Mouse (Mus musculus): ENCODE measurements around the gene Notch1. TPM values are rescaled to one million over a fixed set of nuclear protein-coding genes. Genes with fewer than 3 reads are reported as not detected.

The Notch1 gene
- polyA plus RNA-seq, 1 experiment from 2014 or later: 15.5 TPM

DNA sequence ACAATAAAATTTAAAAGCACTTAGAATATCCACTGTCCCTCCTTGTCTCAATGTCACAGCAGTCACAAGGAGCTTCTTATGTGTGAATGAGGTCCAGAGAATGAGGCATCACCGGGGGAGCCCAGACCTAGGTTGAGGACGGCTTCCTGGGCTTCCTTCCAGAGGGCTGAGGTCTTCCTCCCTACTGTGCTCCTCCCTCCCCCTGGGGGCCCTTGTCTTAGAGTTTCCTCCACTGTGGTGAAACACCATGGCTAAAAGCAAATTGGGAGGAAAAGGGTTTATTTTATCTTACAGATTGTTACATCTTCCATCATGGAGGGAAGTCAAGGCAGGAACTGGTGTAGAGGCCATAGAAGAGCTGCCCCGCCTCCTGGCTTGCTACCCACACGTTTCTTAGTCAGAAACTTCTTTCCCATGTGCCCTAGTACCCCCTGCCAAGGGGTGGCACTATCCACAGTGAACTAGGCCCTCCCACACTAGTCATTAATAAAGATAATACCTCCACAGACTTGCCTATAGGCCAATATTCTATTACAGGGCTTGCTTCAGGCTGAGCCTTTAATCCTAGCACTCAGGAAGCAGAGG lies 12.8 kb upstream of the Notch1 start:
- Histone ChIP-seq H3K36me3 (no peaks in the 10 kb centered on the region), H3K27me3 (no peaks in the 10 kb centered on the region), H3K4me1 (peaks cover 41% of the 10 kb centered on the region), H3K27ac (no peak overlapping the region), H3K9me3 (no peaks in the 10 kb centered on the region), H3K9ac (no peak overlapping the region), H3K4me3 (no peak overlapping the region), H3K4me2 (replicated peaks) (no peak overlapping the region)
- ATAC-seq (ENCODE audit: low FRiP score, low read depth): no peak
- 61% methylated on average over 4 of the region's 4 CpGs for WGBS

DNA sequence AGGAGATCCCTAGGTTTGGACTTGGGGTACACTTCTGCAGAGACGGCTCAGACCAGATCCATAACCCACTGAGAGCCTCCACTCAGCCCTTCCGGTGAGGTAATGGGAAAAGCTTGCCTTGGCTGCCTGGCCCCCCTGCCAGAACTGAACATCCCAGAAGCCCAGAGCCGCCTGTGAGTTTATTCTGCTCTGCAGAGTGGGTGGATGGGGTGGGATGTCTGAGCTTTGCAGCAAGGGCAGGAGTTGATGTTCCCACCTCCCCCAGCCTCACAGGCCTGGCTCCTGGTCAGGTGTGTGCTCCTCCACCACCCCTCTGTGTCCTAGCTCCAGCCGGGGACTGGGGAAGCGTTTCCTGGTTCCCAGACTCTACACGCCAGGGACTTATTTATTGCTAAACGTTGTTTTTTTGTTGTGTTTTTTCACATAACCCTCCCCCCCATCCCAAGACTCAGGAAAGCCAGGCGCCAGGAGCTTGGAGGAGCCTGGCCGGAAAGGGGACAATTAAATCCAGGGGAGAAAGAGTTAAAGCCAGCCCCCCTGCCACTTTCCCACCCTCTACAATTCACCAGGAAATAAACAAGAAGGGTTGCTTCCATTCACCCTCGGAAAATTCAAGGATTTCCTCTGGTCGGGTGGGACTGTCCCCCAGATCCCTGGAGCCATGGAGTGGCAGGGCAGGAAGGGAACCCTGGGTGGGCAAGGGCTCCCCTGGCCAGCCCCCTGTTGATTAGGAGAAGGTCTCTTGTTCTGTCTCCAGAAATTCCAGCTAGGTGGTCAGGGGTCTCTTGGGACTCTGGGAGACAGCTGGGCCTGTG lies 10.2 kb upstream of the Notch1 start:
- 15% methylated on average over 11 of the region's 11 CpGs for WGBS
- Histone ChIP-seq H3K36me3 (no peaks in the 10 kb centered on the region), H3K9ac (peak overlapping the region; percentile 43; the same call in 1 of the 2 replicates), H3K27ac (peak overlapping the region; percentile 85), H3K9me3 (no peaks in the 10 kb centered on the region), H3K27me3 (no peaks in the 10 kb centered on the region), H3K4me1 (peaks cover 45% of the 10 kb centered on the region), H3K4me3 (no peak overlapping the region), H3K4me2 (replicated peaks) (peak overlapping the region; percentile 19; the same call in 1 of the 2 replicates)
- ATAC-seq (ENCODE audit: low FRiP score, low read depth): peak; percentile 69

DNA sequence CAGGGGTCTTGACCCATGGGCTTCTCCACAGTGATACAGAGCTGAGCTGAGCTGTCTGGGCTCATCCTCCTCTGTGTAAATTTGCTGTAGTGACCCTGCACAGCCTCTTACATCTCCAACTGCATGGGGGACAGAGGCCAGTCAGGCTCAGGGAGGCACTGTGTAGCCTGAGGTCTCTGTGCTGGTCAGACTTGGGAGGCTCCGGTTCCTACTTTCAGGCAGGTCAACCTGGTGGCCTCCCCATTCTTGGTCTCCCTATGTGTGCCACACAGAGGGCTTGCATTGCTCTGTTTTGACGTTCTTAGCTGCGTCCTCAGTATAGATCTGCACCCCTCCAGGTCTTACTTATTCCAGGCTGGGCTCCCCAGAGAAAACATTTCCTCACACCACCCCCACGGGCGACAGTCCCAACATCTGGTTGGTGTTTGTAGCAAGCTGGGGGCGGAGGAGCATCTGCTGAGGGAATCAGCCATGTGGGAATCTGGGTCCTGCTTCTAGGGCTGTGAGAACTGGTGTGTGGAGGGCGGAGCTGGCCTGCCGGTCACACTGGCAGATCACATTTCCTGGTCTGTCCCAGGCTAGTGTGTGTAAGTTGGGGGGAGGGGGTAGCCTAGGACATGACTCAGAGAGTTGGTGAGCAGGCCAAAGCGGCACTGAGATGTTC lies 9.0 kb upstream of the Notch1 start:
- Histone ChIP-seq H3K27ac (peak overlapping the region; percentile 85), H3K4me1 (peaks cover 45% of the 10 kb centered on the region), H3K4me2 (replicated peaks) (0 out of 2 replicates have a peak overlapping the region, but pooled peaks have one; percentile 19), H3K4me3 (no peak overlapping the region), H3K9ac (no peak overlapping the region), H3K9me3 (no peaks in the 10 kb centered on the region), H3K36me3 (no peaks in the 10 kb centered on the region), H3K27me3 (no peaks in the 10 kb centered on the region)
- WGBS: 5% methylated on average over 9 of the region's 9 CpGs
- peak; percentile 77 for ATAC-seq (ENCODE audit: low FRiP score, low read depth)

DNA sequence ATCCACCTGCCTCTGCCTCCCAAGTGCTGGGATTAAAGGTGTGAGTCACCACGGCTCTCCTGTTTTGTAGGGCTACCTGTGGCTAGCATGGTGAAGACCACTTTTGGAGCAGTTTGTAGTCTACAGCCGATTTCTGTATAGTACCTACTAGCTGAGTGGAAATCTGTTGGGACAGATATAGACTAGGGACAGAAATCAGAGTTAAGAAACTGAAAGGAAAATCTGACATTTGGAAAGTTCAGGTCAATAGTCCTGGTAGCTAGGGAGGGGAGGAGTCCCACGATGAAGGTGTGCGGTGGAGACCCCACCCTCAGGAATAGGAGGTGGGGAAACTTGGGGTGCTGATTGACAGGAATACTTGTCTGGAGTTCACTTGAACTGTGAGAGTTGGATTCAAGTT lies 5.9 kb upstream of the Notch1 start:
- Histone ChIP-seq H3K4me1 (peaks cover 42% of the 10 kb centered on the region), H3K4me3 (no peak overlapping the region), H3K36me3 (no peaks in the 10 kb centered on the region), H3K9me3 (no peaks in the 10 kb centered on the region), H3K4me2 (replicated peaks) (no peak overlapping the region), H3K27ac (no peak overlapping the region), H3K27me3 (no peaks in the 10 kb centered on the region), H3K9ac (no peak overlapping the region)
- 81% methylated on average over 4 of the region's 4 CpGs for WGBS
- no peak for ATAC-seq (ENCODE audit: low FRiP score, low read depth)

DNA sequence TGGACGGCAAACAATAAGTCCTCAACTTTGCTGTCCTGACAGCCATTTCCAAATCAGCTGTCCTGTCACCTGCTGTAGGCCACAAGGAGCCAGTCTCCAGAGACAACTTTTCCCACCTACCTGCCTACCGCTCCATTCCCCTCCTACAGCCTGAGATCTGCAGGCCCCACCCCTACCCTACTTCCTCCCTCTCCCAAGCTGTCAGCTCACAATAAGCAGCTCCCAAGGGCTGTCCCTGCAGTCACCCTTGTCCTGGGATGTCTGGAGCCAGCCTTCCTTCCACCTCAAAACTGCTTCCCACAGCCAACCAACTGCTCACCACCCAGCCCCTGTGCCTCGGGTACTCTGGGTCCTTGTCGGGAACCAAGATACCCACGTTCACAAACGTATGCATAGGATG lies 3.3 kb upstream of the Notch1 start:
- ATAC-seq (ENCODE audit: low FRiP score, low read depth): no peak
- Histone ChIP-seq H3K36me3 (no peaks in the 10 kb centered on the region), H3K4me1 (peaks cover 38% of the 10 kb centered on the region), H3K9me3 (no peaks in the 10 kb centered on the region), H3K9ac (no peak overlapping the region), H3K27ac (no peak overlapping the region), H3K27me3 (no peaks in the 10 kb centered on the region), H3K4me3 (no peak overlapping the region), H3K4me2 (replicated peaks) (no peak overlapping the region)
- whole genome bisulfite sequencing: 85% methylated on average over 6 of the region's 6 CpGs

DNA sequence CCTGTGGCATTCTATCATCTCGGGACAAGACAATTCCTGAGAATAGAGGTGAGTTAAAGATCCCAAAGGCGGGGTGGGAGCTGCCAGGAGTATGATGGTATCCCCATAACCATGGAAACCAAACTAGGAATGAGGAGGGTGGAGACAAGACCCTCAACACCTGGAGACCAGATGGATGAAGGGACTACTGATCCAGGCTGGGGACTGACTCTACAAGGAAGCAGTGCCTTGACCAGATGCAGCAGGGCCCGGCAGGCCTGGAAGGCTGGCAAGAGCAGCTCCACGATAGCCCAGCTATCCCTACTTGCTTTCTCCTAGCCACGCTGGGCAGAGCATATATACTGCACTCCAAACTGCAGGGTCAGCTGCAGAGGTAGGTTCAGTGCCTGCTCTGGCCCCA lies 524 bp upstream of the Notch1 start:
- Histone ChIP-seq H3K9ac (no peak overlapping the region), H3K9me3 (no peaks in the 10 kb centered on the region), H3K4me2 (replicated peaks) (peak overlapping the region; percentile 33; the same call in 1 of the 2 replicates), H3K27ac (no peak overlapping the region), H3K36me3 (no peaks in the 10 kb centered on the region), H3K4me3 (no peak overlapping the region), H3K4me1 (peaks cover 31% of the 10 kb centered on the region), H3K27me3 (no peaks in the 10 kb centered on the region)
- ATAC-seq (ENCODE audit: low FRiP score, low read depth): 0 out of 2 replicates have a peak, but pooled peaks have one; percentile 33
- 41% methylated on average over 5 of the region's 5 CpGs for WGBS

DNA sequence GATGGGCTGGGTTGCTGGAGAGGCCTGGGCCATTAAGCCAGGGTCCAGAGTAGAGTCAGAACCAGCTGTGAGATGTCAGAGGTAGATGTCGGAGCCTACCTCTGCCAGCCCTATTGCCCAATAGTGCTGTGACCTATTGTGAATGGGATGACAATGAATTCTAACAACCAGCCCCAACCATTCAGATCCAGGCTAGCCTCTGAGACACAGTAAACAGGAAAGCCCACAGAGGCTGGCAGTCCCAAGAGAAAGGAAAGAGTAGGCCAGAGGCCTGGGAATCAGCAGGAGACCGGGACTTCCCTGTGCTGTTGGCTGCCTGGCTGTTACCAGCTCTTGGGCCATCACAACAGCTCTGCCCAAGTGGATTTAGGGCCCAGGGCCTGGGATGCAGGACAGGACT lies 1.1 kb downstream of the Notch1 start:
- H3K27ac ChIP-seq: no peak overlapping the region
- 89% methylated on average over 2 of the region's 2 CpGs for WGBS
- peaks cover 31% of the 10 kb centered on the region for H3K4me1 ChIP-seq
- H3K27me3 ChIP-seq: no peaks in the 10 kb centered on the region
- no peaks in the 10 kb centered on the region for H3K36me3 ChIP-seq
- no peak overlapping the region for H3K9ac ChIP-seq
- H3K4me3 ChIP-seq: no peak overlapping the region
- ATAC-seq (ENCODE audit: low FRiP score, low read depth): no peak
- no peak overlapping the region for H3K4me2 ChIP-seq (replicated peaks)
- no peaks in the 10 kb centered on the region for H3K9me3 ChIP-seq

DNA sequence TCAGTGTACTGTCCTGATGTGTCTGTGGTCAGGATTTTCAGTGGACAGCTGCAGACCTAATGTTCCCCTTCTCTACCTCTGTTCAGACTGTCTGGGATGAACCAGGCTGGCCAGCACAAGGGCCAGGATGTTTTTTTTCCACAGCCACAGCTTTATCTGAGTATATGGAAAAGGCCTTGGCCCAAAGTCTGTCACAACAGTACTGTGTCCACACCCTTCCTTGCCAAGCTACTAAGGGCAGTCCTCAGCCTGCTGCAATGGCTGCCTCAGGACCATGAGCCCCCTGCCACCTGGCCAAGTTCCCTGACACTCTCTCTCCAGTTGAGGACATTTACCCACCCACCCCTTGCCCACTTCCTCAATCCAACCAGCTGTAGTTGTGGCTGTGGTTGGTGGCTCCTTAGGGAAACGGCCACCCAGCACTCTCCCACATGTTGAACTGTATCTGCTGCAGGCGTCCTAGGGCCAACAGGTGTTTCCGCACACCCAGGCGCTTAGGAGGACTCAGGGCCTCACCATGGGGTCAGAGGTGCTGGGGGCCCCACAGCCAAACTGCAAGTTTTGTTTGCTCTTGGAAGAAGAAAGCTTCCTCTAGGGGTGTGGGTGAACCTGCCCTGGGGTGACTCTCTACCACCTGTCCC lies 3.2 kb downstream of the Notch1 start:
- Histone ChIP-seq H3K4me3 (no peak overlapping the region), H3K9me3 (no peaks in the 10 kb centered on the region), H3K4me2 (replicated peaks) (no peak overlapping the region), H3K27me3 (no peaks in the 10 kb centered on the region), H3K9ac (no peak overlapping the region), H3K36me3 (no peaks in the 10 kb centered on the region), H3K4me1 (peaks cover 34% of the 10 kb centered on the region), H3K27ac (no peak overlapping the region)
- WGBS: 65% methylated on average over 4 of the region's 4 CpGs
- no peak for ATAC-seq (ENCODE audit: low FRiP score, low read depth)

DNA sequence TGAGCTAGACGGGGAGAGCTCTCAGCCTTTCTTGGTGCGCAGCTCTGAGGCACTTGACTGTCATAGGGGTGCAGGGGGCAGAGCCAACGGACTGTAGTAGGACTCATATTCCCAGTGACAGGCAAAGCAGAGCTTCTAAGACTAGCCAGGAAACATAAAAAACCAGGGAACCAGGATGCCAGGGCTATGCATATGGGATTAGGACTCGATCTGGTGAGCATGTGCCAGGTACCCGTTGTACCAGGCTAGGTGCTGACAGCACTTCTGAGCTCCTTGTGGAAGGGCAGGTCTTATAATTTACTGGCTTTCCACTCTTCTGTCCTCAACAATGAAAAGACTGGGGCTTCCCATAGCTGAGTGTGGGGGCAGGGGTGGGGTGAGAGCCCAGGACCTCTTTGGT lies 7.8 kb downstream of the Notch1 start:
- H3K9me3 ChIP-seq: no peaks in the 10 kb centered on the region
- ATAC-seq (ENCODE audit: low FRiP score, low read depth): no peak
- H3K4me1 ChIP-seq: peaks cover 56% of the 10 kb centered on the region
- no peak overlapping the region; the same call in 1 of the 2 replicates for H3K9ac ChIP-seq
- 56% methylated on average over 5 of the region's 5 CpGs for WGBS
- H3K27me3 ChIP-seq: 0 out of 2 replicates have a peak, but pooled peaks cover 8% of the 10 kb centered on the region
- H3K4me2 ChIP-seq (replicated peaks): peak overlapping the region; percentile 51
- H3K27ac ChIP-seq: peak overlapping the region; percentile 94
- H3K4me3 ChIP-seq: no peak overlapping the region
- H3K36me3 ChIP-seq: no peaks in the 10 kb centered on the region

DNA sequence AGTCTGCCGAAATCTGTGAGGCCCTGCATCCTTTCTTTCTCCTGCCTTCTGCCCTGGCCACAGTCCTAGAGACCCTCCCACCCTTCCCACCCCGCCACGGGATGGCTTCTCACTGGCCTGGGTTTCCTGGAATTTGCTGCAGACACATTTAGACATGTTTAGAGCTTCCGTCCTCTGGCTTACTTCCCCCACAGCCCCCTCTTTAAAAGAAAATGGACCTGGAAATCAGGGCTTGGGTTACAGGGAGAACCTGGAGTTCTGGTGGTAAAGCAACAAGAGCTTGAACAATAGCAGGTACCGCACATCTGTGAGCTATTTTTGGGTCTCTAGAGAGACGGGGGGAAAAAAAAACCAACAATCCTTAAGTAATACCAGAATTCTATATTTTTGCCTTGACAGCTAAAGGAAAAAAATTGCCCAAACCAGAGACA lies 8.5 kb downstream of the Notch1 start:
- peak overlapping the region; percentile 51 for H3K4me2 ChIP-seq (replicated peaks)
- WGBS: under 1% methylated on average over 6 of the region's 6 CpGs
- H3K9me3 ChIP-seq: no peaks in the 10 kb centered on the region
- ATAC-seq (ENCODE audit: low FRiP score, low read depth): peak; percentile 29; the same call in 1 of the 2 replicates
- H3K27me3 ChIP-seq: 0 out of 2 replicates have a peak, but pooled peaks cover 8% of the 10 kb centered on the region
- H3K36me3 ChIP-seq: no peaks in the 10 kb centered on the region
- peak overlapping the region; percentile 94 for H3K27ac ChIP-seq
- H3K4me1 ChIP-seq: peaks cover 56% of the 10 kb centered on the region
- H3K9ac ChIP-seq: peak overlapping the region; percentile 26; the same call in 1 of the 2 replicates
- H3K4me3 ChIP-seq: 0 out of 2 replicates have a peak overlapping the region, but pooled peaks have one; percentile 10

DNA sequence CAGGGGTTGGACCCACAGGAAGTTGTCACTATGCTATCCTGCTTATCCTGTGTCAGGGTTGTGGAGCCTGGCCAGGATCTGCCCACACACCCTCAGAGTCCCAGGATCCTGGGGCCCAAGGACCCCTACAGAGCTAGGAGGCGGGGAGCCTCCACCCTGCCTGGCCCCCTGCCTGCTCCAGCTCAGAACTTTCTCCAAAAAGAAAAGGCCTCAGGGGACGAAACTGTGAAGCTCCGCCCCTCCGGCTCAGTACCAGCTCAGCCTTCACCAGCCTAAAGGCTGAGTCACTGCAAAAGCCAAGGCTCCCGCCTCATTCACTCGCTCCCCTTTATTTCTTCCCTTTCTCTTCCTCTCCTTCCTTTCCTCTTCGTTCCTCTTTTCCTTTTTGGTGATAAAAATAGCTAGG lies 9.0 kb downstream of the Notch1 start:
- Histone ChIP-seq H3K4me3 (peak overlapping the region; percentile 10; the same call in 1 of the 2 replicates), H3K36me3 (no peaks in the 10 kb centered on the region), H3K27me3 (0 out of 2 replicates have a peak, but pooled peaks cover 8% of the 10 kb centered on the region), H3K27ac (peak overlapping the region; percentile 94), H3K9ac (peak overlapping the region; percentile 43), H3K4me1 (peaks cover 59% of the 10 kb centered on the region), H3K9me3 (no peaks in the 10 kb centered on the region), H3K4me2 (replicated peaks) (peak overlapping the region; percentile 51)
- WGBS: 2% methylated on average over 7 of the region's 7 CpGs
- ATAC-seq (ENCODE audit: low FRiP score, low read depth): 0 out of 2 replicates have a peak, but pooled peaks have one; percentile 22
